ENCODE assay signal across 10 mouse cellular contexts in the genomic region with DNA sequence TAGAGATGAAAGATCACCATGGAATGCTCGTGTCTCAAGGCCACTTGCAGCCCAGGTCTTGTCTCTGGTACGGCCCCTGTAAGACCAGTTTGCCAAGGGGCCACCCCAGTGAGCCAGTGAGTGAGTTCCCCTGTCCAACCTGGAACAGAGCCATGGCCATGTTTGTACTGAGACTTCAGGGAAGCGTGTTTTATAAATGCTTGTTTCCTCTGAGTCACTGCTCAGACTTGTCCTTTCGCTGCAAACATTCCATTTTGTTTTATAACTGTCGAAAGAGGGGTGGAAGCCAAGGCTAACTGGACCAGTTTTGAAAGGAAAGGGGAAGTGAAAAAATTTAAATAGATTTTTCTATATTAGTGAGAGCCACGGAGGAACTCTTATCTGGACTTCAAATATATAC. TPM values are rescaled to one million over a fixed set of nuclear protein-coding genes. Genes with fewer than 3 reads are reported as not detected.
A peak's percentile ranks its signal among the peaks of the same experiment; 100 is the strongest.
DNase-seq lines count a peak whose midpoint lies in the region.
"Had no signal": no experiment of that assay in that cellular context is flagged by ENCODE, and none has a peak within 500 bp of the region (broad histone marks: within the 10 kb centered on the region; RNA-seq: fewer than 3 reads in every experiment).

No protein-coding gene starts in this region.

- peak; percentile 34 for DNase-seq in kidney, postnatal 10 days
- no peak for DNase-seq in kidney, adult 18-20 months
- DNase-seq in adrenal gland, adult 8-10 months = peak; percentile 71
- peak; percentile 54 to 73 for DNase-seq in lung, adult 18-20 months
- DNase-seq in testis, postnatal 14 days (ENCODE audit: low spot score) = peak; percentile 32
- no peak for DNase-seq in layer of hippocampus, adult 9-10 months (ENCODE audit: low spot score)
- no peak for DNase-seq in cerebellum, adult 9-10 months
- DNase-seq in right cerebral cortex, postnatal 10 days (ENCODE audit: low spot score in 2 of 2) = no peak
- DNase-seq: cerebellum, adult 9-11 months; spleen, adult 18-20 months had no signal

RNA-seq across cellular contexts. Expression of a gene that starts 37.2 kb away (rescaled TPM):
- 1 to 10 TPM; 1.2 to 2.7 (median 2.1) TPM for total RNA-seq in adrenal gland, adult 8-10 months (2022)

Comparison
In these comparisons a context has a peak if more than half of its experiments do, and no peak if none do; other contexts are left out.
1. DNase-seq: peak in kidney, postnatal 10 days (single experiment), adrenal gland, adult 8-10 months (single experiment), lung, adult 18-20 months (2 of 2) and testis, postnatal 14 days (single experiment); none in kidney, adult 18-20 months (single experiment), layer of hippocampus, adult 9-10 months (single experiment), cerebellum, adult 9-10 months (single experiment) and right cerebral cortex, postnatal 10 days (0 of 2).